Mouse (Mus musculus) limb, embryonic 10.5 days (tissue): ENCODE results near the gene Morf4l1. TPM values are rescaled to one million over a fixed set of nuclear protein-coding genes. Genes with fewer than 3 reads are reported as not detected.
A peak's percentile ranks its signal among the peaks of the same experiment; 100 is the strongest.
"Not testable (repeated sequence)": the region's sequence is repeated elsewhere in the genome, so short reads cannot be mapped to it uniquely, and the experiment has no call there.

Experiments
- DNase-seq: peaks from one replicate; pipeline ENCODE4 v3.0.0-alpha.2; 2017; ENCODE audit warnings: low spot score
- H3K27ac ChIP-seq: fragments of 300-500 bp; sonication (generic); 2 replicates; pipeline ENCODE4 v1.5.1; 2016; ENCODE audit warnings: mild to moderate bottlenecking
- H3K27me3 ChIP-seq: fragments of 300-500 bp; sonication (generic); 2 replicates; pipeline ENCODE4 v1.6.1; 2016; ENCODE audit warnings: low read depth, mild to moderate bottlenecking; ENCODE audit not compliant: poor library complexity, severe bottlenecking
- H3K36me3 ChIP-seq: fragments of 300-500 bp; sonication (generic); 2 replicates; pipeline ENCODE4 v1.6.1; 2016; ENCODE audit warnings: mild to moderate bottlenecking, moderate library complexity
- H3K4me1 ChIP-seq: fragments of 300-500 bp; sonication (generic); 2 replicates; pipeline ENCODE4 v1.6.1; 2016
- H3K4me3 ChIP-seq: fragments of 300-500 bp; sonication (generic); 2 replicates; pipeline ENCODE4 v1.5.1; 2016; ENCODE audit warnings: mild to moderate bottlenecking, moderate library complexity
- H3K9me3 ChIP-seq: fragments of 300-500 bp; sonication (generic); replicated peaks from 2 replicates; pipeline ENCODE4 v1.6.1; 2016; ENCODE audit warnings: mild to moderate bottlenecking
- WGBS: fragments of 180-500 bp; shearing (Covaris S2); methylation state at CpG from one replicate; pipeline ENCODE4 v1.1.7; 2016; 5-methylcytosine and 5-hydroxymethylcytosine counted together
- polyA plus RNA-seq: library from polyadenylated mRNA; unstranded; fragments of >200 nt; fragmentation: Nextera tagmentation; extraction: Ambion mirVana; gene quantifications from 2 replicates; pipeline ENCODE4 v1.2.1, GENCODE M21; 2016

The Morf4l1 gene
- polyA plus RNA-seq, 1 experiment from 2014 or later = 482 TPM

DNA sequence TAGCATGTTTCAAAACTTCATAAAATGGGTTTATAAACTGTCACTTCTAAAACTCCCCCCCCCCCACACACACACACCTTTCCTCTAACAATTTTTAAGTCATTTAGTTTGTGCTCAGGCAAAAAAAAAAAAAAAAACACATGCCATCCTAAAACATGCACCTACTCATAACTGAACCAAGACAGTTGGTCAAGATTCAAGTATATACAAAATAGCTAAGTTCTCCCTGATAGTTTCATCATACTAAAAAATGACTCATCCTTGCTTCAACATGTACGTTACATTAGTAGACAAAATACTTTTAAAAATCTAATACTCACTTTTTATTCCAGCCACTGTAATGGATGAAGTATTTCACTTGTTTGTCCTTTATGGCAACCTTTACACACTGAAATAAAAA is 7.7 kb downstream of the Morf4l1 start:
- Histone ChIP-seq H3K27me3 (no peaks in the 10 kb centered on the region), H3K4me3 (no peak overlapping the region), H3K9me3 (no peaks in the 10 kb centered on the region), H3K4me1 (0 out of 2 replicates have a peak, but pooled peaks cover under 1% of the 10 kb centered on the region), H3K36me3 (peaks cover 81% of the 10 kb centered on the region), H3K27ac (no peak overlapping the region)
- no peak for DNase-seq
- WGBS = 98% methylated on average over 1 of the region's 1 CpGs

DNA sequence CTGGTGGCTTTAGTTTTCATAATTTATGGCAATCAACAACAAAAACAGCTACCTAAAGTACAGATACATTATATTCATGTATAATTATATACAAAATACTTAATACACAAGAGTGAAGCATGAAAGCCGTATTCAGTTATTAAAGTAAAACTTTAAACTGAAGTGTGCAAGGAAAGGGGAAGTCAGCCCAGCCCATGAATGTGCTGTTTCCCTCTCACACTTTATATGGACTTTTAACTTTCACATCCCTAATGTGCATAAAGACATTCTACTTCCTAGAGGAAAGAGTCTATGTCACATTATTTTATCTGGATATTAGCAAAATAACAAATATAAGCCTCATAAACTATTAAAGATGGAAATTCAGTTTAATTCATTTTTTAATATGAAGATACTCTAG is 9.1 kb downstream of the Morf4l1 start:
- no peak for DNase-seq
- WGBS = 90% methylated on average over 1 of the region's 1 CpGs
- no peaks in the 10 kb centered on the region for H3K9me3 ChIP-seq
- H3K36me3 ChIP-seq = peaks cover 96% of the 10 kb centered on the region
- H3K4me1 ChIP-seq = no peaks in the 10 kb centered on the region
- no peak overlapping the region for H3K4me3 ChIP-seq
- no peaks in the 10 kb centered on the region for H3K27me3 ChIP-seq
- H3K27ac ChIP-seq = no peak overlapping the region

DNA sequence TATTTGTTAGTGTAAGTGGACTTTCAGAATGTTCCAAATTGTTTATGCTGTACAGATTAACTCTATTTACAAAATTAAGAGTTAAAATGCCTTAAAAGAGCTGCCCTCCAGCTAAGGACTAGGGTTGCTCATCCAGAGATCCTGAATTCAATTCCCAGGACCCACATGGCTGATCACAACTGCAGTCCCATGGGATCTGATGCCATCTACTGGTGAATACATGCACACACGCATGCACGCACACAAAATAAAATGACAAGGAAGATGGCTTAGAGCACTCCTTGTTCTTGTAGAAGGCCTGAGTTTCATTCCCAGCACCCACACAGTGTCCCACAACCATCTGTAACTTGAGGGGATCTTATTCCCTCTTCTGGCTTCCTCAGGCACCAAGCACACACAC is 13.8 kb downstream of the Morf4l1 start:
- Histone ChIP-seq H3K4me3 (no peak overlapping the region), H3K4me1 (no peaks in the 10 kb centered on the region), H3K36me3 (peaks cover 99% of the 10 kb centered on the region), H3K27me3 (no peaks in the 10 kb centered on the region), H3K9me3 (no peaks in the 10 kb centered on the region), H3K27ac (no peak overlapping the region)
- no peak for DNase-seq
- 83% methylated on average over 2 of the region's 2 CpGs for WGBS

DNA sequence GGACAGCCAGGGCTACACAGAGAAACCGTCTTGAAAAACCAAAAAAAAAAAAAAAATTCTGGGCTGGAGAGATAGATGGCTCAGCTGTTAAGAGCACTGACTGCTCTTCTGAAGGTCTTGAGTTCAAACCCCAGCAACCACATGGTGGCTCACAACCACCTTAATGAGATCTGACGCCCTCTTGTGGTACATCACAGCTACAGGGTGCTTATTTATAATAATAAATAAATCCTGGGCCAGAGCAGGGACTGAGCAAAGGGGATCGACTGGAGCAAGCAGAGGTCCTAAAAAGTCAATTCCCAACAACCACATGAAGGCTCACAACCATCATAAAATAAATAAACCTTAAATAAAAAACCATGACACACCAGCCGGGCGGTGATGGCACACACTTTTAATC is 15.6 kb downstream of the Morf4l1 start:
- Histone ChIP-seq H3K27ac (no peak overlapping the region), H3K36me3 (peaks cover 100% of the 10 kb centered on the region), H3K9me3 (no peaks in the 10 kb centered on the region), H3K4me1 (no peaks in the 10 kb centered on the region), H3K4me3 (no peak overlapping the region), H3K27me3 (no peaks in the 10 kb centered on the region)
- 86% methylated on average over 5 of the region's 5 CpGs for whole genome bisulfite sequencing
- no peak for DNase-seq

DNA sequence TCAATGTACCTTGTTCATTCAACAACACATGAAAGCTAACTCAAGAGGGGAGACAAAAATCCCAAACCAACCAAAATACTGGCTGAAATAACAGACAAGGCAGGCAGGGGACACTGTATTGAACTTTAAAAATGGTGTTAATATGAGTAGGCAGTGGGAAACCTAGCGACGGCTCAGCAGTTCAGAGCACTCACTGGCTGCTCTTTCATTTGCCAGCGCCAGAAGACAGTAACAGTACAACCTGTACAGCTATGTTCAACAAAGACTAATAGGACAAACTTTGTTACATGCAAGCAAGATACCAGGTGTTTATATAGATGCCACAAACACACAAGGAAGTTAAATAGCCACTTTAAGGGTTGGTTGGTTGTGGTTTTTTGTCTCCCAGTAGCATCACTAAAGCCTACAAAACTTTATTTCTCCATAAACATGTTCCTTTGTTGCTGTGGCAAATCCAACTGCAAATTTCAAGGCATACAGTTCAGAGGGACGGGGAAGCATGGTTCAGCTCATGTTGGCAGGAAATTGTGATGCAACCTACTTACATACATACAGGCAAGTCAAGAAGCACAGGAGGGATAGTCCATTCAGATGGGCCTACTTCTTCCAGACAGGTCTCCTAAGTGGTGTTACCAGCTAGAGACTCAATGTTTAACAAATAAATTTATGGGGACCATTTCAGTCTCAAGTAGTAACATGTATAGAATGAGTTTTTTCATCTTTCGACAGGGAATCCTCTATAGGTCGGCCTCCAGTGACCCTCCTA is 25.1 kb downstream of the Morf4l1 start:
- Histone ChIP-seq H3K36me3 (peaks cover 77% of the 10 kb centered on the region), H3K27me3 (no peaks in the 10 kb centered on the region), H3K9me3 (no peaks in the 10 kb centered on the region), H3K4me1 (no peaks in the 10 kb centered on the region), H3K27ac (no peak overlapping the region), H3K4me3 (no peak overlapping the region)
- DNase-seq = no peak
- WGBS = 97% methylated on average over 6 of the region's 6 CpGs

DNA sequence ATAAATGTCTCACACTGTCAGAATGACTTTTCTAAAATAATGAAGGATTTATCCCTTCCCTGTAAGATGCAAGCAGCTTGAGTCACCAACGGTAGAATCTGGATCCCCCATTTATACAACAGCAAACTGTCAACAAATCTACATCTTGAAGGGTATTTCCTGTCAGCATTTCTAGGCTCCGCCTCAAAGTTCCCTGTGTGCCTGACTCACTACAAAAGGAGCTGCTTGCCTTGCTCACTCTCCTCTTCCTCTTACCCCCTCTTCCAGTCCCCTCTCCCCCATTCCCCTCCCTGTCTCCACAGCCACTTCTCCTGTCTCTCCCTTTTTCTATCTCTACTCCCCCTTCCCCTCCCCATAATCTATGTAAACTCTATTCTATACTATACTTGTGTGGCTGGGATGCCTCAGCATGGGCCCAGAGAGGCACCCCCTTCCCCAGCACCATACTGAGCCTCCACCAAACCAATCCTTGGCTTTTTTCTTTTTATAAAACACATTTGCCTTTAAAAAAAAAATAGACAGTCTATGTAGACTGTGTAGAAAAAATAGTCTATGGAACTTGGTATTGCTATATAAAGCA is 26.6 kb downstream of the Morf4l1 start:
- H3K9me3 ChIP-seq = no peaks in the 10 kb centered on the region
- H3K4me1 ChIP-seq = no peaks in the 10 kb centered on the region
- H3K27ac ChIP-seq = no peak overlapping the region
- 94% methylated on average over 2 of the region's 2 CpGs for WGBS
- no peak for DNase-seq
- peaks cover 66% of the 10 kb centered on the region for H3K36me3 ChIP-seq
- H3K4me3 ChIP-seq = no peak overlapping the region
- no peaks in the 10 kb centered on the region for H3K27me3 ChIP-seq

DNA sequence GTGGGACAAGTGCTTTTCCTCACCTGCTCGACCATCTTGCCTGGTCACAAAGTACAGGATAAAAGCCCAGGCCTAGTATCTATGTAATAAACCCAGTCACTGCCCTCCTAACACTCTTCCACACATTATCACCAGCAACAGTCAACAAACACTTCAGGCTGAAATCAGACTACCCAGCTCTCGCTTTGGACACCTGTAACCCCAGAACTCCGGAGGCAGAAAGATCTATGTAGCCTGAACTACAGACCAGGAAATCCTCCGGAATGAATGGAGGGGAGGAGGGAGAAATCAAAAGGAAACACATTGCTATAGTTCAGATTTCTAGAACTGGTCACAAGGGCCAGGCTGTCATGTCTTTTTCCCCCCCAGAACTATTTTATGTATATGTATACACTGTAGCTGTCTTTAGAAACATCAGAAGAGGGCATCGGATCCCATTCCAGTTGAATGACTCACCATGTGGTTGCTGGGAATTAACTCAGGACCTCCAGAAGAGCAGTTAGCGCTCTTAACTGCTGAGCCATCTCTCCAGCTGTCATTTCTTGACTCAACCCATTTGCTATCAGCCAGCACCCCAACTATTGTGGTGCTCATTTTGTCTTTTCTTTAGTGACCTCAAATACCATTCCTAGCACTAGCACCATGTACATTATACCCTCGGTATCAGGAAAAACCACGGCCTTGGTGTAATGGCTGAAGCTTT is 29.7 kb downstream of the Morf4l1 start:
- Histone ChIP-seq H3K27ac (no peak overlapping the region), H3K27me3 (no peaks in the 10 kb centered on the region), H3K4me1 (no peaks in the 10 kb centered on the region), H3K9me3 (no peaks in the 10 kb centered on the region), H3K36me3 (peaks cover 40% of the 10 kb centered on the region), H3K4me3 (no peak overlapping the region)
- WGBS = 92% methylated on average over 8 of the region's 8 CpGs
- DNase-seq = no peak

DNA sequence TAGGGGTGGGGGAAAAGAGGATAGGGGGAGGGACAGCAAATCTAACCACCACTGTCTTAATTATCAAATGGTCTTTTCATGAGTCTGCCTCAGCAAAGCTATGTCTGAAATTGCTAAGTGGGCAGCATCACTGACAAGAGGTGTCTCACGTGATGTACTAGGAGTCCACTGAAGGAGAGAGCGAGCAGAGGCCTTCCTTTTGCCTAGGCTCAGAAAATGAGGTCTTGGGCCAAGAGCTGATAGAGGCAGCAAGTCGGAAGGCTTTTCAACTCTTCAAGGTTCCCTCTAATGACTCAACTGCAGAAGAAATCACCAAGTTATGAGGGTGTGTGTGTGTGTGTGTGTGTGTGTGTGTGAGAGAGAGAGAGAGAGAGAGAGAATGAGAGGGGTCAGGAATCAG is 30.4 kb downstream of the Morf4l1 start:
- H3K4me3 ChIP-seq = no peak overlapping the region
- H3K9me3 ChIP-seq = no peaks in the 10 kb centered on the region
- 84% methylated on average over 3 of the region's 3 CpGs for WGBS
- no peak for DNase-seq
- no peak overlapping the region for H3K27ac ChIP-seq
- H3K36me3 ChIP-seq = peaks cover 33% of the 10 kb centered on the region
- no peaks in the 10 kb centered on the region for H3K4me1 ChIP-seq
- H3K27me3 ChIP-seq = no peaks in the 10 kb centered on the region

DNA sequence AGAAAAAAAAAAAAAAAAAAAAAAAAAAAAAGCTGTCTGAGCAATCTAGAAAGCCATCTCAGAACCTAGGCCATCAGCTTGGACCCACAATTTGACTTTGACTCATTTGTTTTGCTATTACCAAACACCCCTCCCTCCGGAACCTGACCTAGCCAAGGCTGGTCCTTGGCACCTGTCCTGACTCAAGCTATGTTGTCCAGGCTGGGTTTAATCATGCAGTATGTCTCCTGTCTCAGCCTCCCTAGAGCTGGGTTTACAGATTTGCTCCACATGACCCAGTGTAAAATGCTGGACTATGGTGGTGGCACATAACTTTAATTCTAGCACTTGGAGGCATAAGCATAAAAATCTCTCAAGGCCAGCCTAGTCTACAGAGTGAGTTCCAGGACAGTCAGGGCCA is 31.6 kb downstream of the Morf4l1 start:
- Histone ChIP-seq H3K36me3 (peaks cover 21% of the 10 kb centered on the region), H3K4me3 (no peak overlapping the region), H3K9me3 (no peaks in the 10 kb centered on the region), H3K4me1 (no peaks in the 10 kb centered on the region), H3K27me3 (no peaks in the 10 kb centered on the region), H3K27ac (no peak overlapping the region)
- 85% methylated on average over 1 of the region's 1 CpGs for WGBS
- no peak for DNase-seq

DNA sequence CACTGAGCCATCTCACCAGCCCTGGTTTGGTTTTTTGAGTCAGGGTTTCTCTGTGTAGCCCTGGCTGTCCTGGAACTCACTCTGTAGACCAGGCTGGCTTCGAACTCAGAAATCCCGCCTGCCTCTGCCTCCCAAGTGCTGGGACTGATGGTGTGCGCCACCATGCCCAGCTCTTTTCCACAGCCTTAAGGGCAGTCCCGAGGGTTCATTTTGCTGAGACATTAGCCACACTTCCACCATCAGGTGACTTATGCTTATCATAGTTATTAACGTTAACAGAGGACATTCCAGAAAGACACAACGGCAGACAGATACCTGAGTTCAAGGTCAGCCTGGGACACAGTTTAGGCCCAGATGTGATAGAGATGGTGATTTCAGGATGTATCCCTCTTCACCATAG is 32.6 kb downstream of the Morf4l1 start:
- not testable (repeated sequence) for DNase-seq, H3K27ac ChIP-seq, H3K9me3 ChIP-seq, H3K27me3 ChIP-seq, H3K4me3 ChIP-seq, H3K4me1 ChIP-seq
- H3K36me3 ChIP-seq = peaks cover 16% of the 10 kb centered on the region
- WGBS = 87% methylated on average over 6 of the region's 6 CpGs

DNA sequence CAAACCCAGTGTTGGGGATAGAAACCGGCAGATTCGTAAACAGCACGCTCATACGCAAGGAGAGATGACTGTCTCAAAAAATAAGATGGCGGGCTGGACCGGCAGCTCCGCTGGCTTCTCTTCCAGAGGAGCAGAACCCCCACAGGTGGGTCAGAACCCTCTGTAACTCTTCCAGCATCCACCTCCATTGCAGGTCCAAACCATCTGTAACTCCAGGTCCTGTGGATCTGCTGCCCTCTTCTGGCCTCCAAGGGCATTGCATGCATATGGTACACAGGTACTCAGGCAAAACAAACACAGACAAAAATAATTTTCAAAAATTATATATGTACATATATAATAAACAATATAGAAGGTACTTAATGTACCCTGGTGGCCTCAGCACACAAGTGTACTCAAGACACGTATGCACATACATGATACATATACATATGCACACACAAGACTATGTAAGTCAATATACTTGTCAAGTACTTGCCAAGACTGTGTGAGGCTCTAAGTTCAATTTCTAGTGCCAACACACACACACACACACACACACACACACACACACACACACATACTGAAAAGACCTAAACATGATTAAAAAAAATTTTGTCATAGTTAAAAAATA is 37.6 kb downstream of the Morf4l1 start:
- WGBS = 55% methylated on average over 8 of the region's 8 CpGs
- Histone ChIP-seq H3K4me1 (no peaks in the 10 kb centered on the region), H3K27me3 (no peaks in the 10 kb centered on the region), H3K4me3 (no peak overlapping the region), H3K27ac (no peak overlapping the region), H3K9me3 (no peaks in the 10 kb centered on the region), H3K36me3 (no peaks in the 10 kb centered on the region)
- DNase-seq = peak; percentile 77

DNA sequence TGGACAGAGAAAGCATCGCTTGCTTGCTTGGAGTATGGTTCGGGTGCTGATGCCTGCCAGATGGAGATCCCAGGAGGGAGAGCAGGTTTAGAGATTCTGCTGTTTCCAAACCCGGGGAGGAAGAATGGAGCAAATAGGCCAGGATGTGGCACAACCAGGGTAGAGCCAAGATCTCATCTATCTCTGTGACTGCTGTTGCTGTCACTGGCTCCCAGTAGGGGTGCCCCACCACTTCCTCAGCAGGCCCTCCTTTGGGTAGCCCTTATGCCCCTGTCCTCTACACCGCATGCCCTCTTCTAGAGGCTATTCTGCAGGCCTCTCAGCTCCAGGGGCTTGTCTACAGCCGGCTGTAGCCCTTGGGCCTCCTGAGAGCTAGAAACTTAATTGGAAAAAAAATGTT is 38.4 kb downstream of the Morf4l1 start:
- H3K9me3 ChIP-seq = no peaks in the 10 kb centered on the region
- H3K27me3 ChIP-seq = no peaks in the 10 kb centered on the region
- H3K4me1 ChIP-seq = no peaks in the 10 kb centered on the region
- no peak overlapping the region for H3K27ac ChIP-seq
- H3K4me3 ChIP-seq = no peak overlapping the region
- 93% methylated on average over 5 of the region's 5 CpGs for WGBS
- H3K36me3 ChIP-seq = no peaks in the 10 kb centered on the region
- DNase-seq = no peak

DNA sequence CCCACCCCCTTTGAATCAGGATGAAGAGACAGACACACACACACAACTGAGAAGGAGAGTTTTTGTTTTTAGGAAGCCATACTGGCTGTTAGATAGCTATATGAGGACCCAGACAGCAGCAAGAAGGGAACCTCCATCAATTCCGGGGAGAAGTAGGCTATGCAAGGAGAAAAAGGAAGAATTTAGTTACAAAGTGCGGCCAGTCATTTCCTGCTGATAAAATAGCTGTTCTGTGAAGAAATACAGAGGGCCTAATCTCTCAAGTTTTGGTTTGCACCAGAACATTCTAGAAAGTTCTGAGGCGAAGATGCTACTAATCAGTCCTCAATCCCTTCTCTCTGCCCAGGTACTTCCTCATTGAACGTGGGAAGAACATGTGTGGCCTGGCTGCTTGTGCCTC is 39.2 kb downstream of the Morf4l1 start:
- Histone ChIP-seq H3K27me3 (no peaks in the 10 kb centered on the region), H3K27ac (no peak overlapping the region), H3K4me1 (no peaks in the 10 kb centered on the region), H3K9me3 (no peaks in the 10 kb centered on the region), H3K4me3 (no peak overlapping the region), H3K36me3 (no peaks in the 10 kb centered on the region)
- 80% methylated on average over 4 of the region's 4 CpGs for WGBS
- DNase-seq = no peak
